Mouse (Mus musculus): Measurements from ENCODE around the gene Foxf1. TPM values are rescaled to one million over a fixed set of nuclear protein-coding genes. Genes with fewer than 3 reads are reported as not detected.

Foxf1 gene
- 150 TPM for polyA plus RNA-seq (2014; fragmentation: Illumina TruSeq; extraction: RNeasy Lipid Tissue Mini Kit (QIAGEN cat#74804); ENCODE audit: insufficient read depth, low read depth, low replicate concordance)

GRCm38 (mm10) chr8:121084210-121084951 is at the start of gene Foxf1:
Foxf1 (plus strand) TSS chr8:121084386.

GRCm38 (mm10) chr8:121107668-121108656 is 23.8 kb downstream of the Foxf1 start, which contains the start of gene Mthfsd:
Mthfsd (minus strand) TSS chr8:121108392.

GRCm38 (mm10) chr8:121115948-121116347 is 31.8 kb downstream of the Foxf1 start, which contains the start of gene Foxc2:
Foxc2 (plus strand) TSS chr8:121116171.

GRCm38 (mm10) chr8:121127756-121128375 is 43.7 kb downstream of the Foxf1 start, which contains the start of gene Foxl1:
Foxl1 (plus strand) TSS chr8:121127940.

Other genes starting within 250 kb of the Foxf1 start
- gene Mthfsd, start 24.0 kb downstream of the Foxf1 start, polyA plus RNA-seq (2014; fragmentation: Illumina TruSeq; extraction: RNeasy Lipid Tissue Mini Kit (QIAGEN cat#74804); ENCODE audit: insufficient read depth, low read depth, low replicate concordance): 21.3 TPM
- 0.38 TPM for gene Foxc2, start 31.8 kb downstream of the Foxf1 start, polyA plus RNA-seq (2014; fragmentation: Illumina TruSeq; extraction: RNeasy Lipid Tissue Mini Kit (QIAGEN cat#74804); ENCODE audit: insufficient read depth, low read depth, low replicate concordance)
- gene Foxl1, start 43.6 kb downstream of the Foxf1 start, polyA plus RNA-seq (2014; fragmentation: Illumina TruSeq; extraction: RNeasy Lipid Tissue Mini Kit (QIAGEN cat#74804); ENCODE audit: insufficient read depth, low read depth, low replicate concordance): 0.70 TPM